Mouse (Mus musculus) cerebellum, adult 18-20 months (tissue): Measurements from ENCODE around the gene Osbpl2.

Source experiments
- DNase-seq, 2 experiments: peaks; one replicate each; pipeline ENCODE4 v3.0.0; 2021

Osbpl2 gene

GRCm38 (mm10) chr2:180205083-180205955, 86.2 kb downstream of the Osbpl2 start:
- DNase-seq: no peak

- DNase-seq: no peak
Measured at GRCm38 (mm10) chr2:180205956-180206280, 86.8 kb downstream of the Osbpl2 start.

- DNase-seq: no peak
Measured at GRCm38 (mm10) chr2:180207840-180208239, 88.7 kb downstream of the Osbpl2 start.

GRCm38 (mm10) chr2:180208976-180209375, 89.9 kb downstream of the Osbpl2 start:
- no peak for DNase-seq

- DNase-seq: no peak
Measured at GRCm38 (mm10) chr2:180212255-180212654, 93.1 kb downstream of the Osbpl2 start.
